Mouse (Mus musculus) cortical plate, adult 2 months (tissue): Measurements from ENCODE around the gene Cfap299. TPM values are rescaled to one million over a fixed set of nuclear protein-coding genes. Genes with fewer than 3 reads are reported as not detected.

Source experiments
- H3K27ac ChIP-seq: fragments of 200-500 bp; 2 replicates; pipeline ENCODE4 v1.5.1; 2012; ENCODE audit warnings: low read length, control low read depth, inconsistent platforms; ENCODE audit not compliant: insufficient read depth
- H3K4me1 ChIP-seq: fragments of 200-500 bp; 2 replicates; pipeline ENCODE4 v1.6.1; 2011; ENCODE audit warnings: low read length; ENCODE audit not compliant: control insufficient read depth, insufficient read depth
- H3K4me3 ChIP-seq: fragments of 200-500 bp; 2 replicates; pipeline ENCODE4 v1.5.1; 2011; ENCODE audit warnings: mild to moderate bottlenecking, low read length, control low read depth; ENCODE audit not compliant: insufficient read depth
- CTCF ChIP-seq: fragments of 200-500 bp; IDR thresholded peaks from 2 replicates; pipeline ENCODE4 v1.5.1; 2011; ENCODE audit warnings: mild to moderate bottlenecking, control low read depth, low read length; ENCODE audit not compliant: insufficient read depth; ENCODE audit errors: extremely low read depth
- POLR2A ChIP-seq: fragments of 200-500 bp; IDR thresholded peaks from 2 replicates; pipeline ENCODE4 v1.6.1; 2011; ENCODE audit warnings: mild to moderate bottlenecking, low read length, control low read depth; ENCODE audit not compliant: insufficient read depth; ENCODE audit errors: extremely low read depth
- polyA plus RNA-seq: library from polyadenylated mRNA; depleted of rRNA; stranded (reverse); fragments of >200 nt; gene quantifications from 2 replicates; pipeline ENCODE4 v1.2.3, GENCODE M21; 2012

Gene Cfap299
- polyA plus RNA-seq, 1 experiment, result 0.69 TPM

DNA sequence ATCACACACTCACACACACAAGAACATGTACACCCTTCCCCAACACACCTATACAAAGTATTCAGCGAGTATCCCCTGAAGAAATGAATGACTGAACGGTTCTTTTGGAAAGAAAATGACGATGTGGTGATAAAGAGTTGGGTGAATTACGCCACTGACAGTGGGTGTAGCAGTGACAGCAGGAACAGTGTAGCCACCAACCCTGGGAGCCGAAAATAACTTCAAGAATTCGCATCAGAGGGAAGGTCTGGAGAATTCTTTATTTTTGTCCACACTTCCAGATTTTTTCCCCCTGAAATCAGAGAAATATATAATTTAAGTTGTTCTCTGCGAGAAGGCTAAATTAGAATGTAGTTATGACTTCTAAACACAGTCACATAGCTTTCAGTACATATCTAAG is 459.5 kb downstream of the Cfap299 start:
- Histone ChIP-seq H3K4me1 (no peaks in the 10 kb centered on the region), H3K4me3 (no peak overlapping the region), H3K27ac (no peak overlapping the region)
- TF ChIP-seq CTCF (no peak), POLR2A (no peak)

DNA sequence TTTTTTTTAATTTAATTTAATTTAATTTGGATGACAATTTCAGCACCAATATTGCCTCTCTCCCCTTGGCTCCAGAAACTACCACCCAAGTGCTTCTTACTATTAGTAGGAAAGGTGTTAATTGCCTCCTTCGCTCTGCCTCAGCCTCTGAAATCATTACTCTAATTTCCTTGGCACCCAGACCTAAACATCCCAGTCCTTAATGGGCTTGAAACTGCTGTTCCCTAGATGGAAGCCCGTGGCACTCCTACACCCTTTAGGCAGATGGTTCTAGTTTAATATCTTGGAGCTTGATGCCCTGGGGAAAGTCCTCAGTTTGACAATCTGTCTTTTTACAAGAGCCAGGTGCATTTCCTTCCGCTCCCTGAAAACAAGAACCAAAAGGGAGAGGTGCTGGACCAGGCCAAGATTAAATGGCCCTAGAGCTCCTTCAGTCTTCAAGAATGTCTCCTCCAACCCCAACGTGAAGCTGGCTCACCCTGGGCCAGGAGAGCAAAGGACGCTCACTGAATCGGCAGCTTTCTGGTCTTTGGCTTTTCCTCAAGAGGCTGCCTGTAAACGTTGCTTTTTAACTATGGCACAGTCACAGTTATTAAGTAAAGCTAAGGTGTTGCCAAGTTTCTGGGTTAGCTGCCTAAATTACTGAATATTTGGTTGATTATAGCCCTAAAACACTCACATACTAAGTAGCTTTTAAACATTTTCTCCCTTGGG is 461.9 kb downstream of the Cfap299 start:
- Histone ChIP-seq H3K4me3 (no peak overlapping the region), H3K27ac (no peak overlapping the region), H3K4me1 (no peaks in the 10 kb centered on the region)
- TF ChIP-seq POLR2A (no peak), CTCF (no peak)

DNA sequence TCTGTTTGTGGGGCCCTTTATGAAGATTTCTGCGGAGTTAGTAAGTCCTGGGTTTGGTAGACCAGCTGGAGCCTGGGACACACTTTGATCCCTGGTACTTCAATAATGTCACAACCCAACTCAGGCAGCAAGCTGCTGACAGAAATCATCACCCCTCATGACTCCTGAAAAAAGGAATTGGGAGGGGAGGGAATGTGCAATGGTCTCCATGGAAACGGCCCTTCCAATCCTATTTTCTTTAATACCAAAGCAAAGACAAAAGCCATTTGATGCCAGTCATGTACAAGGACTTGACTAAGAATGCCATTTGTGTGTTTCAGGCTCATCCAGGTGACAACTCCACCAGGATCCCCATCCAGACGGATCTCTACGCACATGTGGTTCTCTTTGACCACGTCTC is 472.4 kb downstream of the Cfap299 start:
- H3K4me3 ChIP-seq, result no peak overlapping the region
- TF ChIP-seq POLR2A, result no peak
- no peak for TF ChIP-seq CTCF

DNA sequence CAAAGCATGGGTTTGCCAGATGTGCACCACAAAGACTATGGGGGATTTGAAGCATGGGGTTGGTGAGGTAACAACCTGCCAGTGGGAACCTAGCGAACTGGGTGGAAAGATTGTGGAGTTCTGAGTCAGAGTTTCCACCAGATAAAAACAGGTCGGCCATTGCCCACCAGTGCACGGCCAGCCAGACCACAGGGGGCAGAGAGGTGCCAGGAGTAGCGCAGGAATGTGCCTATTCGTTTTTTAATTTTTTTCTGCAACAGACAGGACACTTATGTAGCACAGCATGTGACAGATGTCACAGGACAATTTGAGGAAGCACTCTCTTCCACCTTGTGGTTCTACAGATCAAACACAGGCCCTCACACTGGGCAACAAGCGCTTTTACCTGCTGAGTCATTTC is 475.7 kb downstream of the Cfap299 start:
- no peak for TF ChIP-seq CTCF
- TF ChIP-seq POLR2A, result no peak
- Histone ChIP-seq H3K4me1 (no peaks in the 10 kb centered on the region), H3K4me3 (no peak overlapping the region), H3K27ac (no peak overlapping the region)

More for the DNA sequence above, 472.4 kb downstream of the Cfap299 start:
- Histone ChIP-seq H3K27ac (no peak overlapping the region), H3K4me1 (no peaks in the 10 kb centered on the region)

DNA sequence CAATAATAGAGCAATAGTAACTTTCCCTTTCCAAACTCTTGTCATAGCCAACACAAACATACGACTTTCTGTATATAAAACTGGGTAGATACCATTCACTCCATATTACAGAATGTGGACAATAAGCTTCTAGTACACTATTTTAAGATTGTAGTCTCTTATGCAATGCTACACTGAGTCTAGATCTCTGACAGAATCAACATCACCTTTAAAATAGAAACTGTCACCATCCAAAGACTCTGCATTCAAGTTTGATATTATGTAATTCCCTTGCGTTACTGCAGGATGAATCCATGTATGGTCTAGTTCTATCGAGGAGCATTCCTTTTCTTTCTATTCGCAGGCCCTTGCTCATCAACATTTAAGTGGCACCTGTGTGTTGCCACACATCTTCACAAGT is 477.4 kb downstream of the Cfap299 start:
- TF ChIP-seq POLR2A, result no peak

DNA sequence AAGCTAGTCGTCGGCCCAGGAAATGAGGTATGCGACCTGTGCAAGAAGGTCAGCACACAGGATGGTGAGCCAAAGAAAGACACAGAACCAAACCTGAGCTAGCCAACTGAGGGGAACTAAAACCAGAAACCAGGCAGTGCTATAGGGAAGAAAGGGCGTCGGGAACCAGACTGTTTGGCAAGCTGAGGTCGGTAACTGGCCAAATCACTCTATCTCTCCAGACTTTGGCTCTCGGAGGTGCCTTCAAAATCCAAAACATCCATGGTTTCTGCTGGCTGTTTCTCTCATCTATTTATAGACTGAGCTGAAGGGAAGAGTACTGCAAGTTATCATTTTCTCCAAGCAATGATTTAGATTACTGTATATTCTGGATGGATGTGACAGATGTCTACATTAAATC is 477.9 kb downstream of the Cfap299 start:
- Histone ChIP-seq H3K4me1 (no peaks in the 10 kb centered on the region), H3K4me3 (no peak overlapping the region), H3K27ac (no peak overlapping the region)
- TF ChIP-seq POLR2A, result no peak
- TF ChIP-seq CTCF, result no peak

More for the DNA sequence above, 477.4 kb downstream of the Cfap299 start:
- Histone ChIP-seq H3K4me3 (no peak overlapping the region), H3K27ac (no peak overlapping the region), H3K4me1 (no peaks in the 10 kb centered on the region)

DNA sequence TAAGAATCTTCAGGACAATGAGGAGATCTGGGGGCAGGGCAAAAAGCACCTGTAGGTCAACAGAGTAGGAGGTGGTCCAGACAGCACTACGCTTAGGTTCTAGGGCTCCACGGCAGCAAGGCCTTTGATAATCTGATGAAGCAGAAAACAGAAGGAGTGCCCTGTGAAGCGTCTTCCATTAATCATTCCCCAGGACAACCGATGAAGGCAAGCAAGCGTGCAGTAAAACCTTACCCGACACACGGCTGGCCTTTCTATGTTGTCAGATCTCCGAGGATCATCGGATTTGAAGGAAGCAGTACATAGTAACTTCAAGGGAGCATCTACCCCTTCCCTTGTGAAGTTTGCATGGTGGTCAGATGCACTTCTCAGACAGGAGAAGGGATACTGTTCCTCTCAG is 478.8 kb downstream of the Cfap299 start:
- no peaks in the 10 kb centered on the region for H3K4me1 ChIP-seq
- no peak for TF ChIP-seq CTCF
- no peak for TF ChIP-seq POLR2A
- no peak overlapping the region for H3K4me3 ChIP-seq
- H3K27ac ChIP-seq, result no peak overlapping the region

DNA sequence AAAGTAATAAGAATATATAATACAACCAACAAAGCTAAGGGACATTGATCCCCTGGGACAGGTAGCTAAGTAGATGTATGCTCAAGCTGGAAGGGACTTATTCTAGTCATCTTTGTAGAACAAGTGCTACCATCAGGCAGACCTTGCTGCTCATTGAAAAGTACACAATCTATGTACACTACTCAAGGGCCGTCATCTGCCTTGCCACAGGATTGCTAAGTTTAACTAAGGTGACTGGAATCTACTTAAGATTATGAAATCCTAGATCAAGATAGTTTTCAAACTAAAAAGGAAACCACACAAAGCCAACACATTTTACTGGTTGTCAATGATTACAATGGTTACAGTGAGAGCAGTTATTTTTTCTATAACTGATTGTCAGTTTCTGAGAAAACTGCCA is 483.3 kb downstream of the Cfap299 start:
- no peak overlapping the region for H3K27ac ChIP-seq
- TF ChIP-seq CTCF, result no peak
- TF ChIP-seq POLR2A, result no peak

DNA sequence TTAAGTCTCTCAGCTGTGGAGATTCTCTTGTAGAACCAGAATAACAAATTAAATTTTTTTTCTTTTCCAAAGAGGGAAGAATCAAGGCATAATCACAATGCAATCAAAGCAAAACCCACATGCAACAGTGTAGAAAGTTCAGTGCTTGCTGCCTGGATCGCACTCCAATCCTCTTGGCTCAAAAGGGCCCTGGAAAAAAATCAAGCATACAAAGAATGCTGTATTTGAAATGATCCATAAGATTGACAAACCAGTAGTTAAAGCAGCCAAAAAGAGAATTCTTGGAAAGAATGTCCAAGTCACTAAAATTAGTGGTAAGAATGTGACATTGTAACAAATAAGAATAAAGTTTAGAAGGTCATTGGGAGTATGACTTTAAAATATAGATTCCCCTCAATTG is 486.2 kb downstream of the Cfap299 start:
- Histone ChIP-seq H3K4me3 (no peak overlapping the region), H3K27ac (no peak overlapping the region), H3K4me1 (no peaks in the 10 kb centered on the region)
- no peak for TF ChIP-seq CTCF
- TF ChIP-seq POLR2A, result no peak

More for the DNA sequence above, 483.3 kb downstream of the Cfap299 start:
- H3K4me3 ChIP-seq, result no peak overlapping the region
- H3K4me1 ChIP-seq, result no peaks in the 10 kb centered on the region

DNA sequence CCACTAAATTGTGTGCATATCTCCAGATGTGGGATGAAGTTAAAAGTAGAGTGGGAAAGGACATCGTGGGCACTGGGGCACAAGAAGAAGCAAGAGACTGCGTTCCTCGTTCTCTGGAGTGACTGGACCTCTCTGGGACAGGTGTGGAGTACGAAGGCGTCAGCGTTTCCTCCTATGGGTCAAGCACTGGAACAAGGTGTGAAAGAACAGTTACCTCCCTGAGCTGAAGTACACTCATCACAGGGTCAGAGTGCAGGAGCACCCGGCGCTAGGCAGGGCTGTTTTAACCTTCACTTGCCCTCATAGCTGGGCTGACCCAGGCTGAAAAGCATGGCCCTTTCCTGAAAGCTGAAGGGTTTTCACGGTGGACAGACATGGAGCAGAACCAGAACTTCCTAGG is 504.7 kb downstream of the Cfap299 start:
- no peaks in the 10 kb centered on the region for H3K4me1 ChIP-seq
- H3K4me3 ChIP-seq, result no peak overlapping the region
- TF ChIP-seq POLR2A (no peak), CTCF (no peak)
- no peak overlapping the region for H3K27ac ChIP-seq
